Mouse (Mus musculus) lung, embryonic 14.5 days (tissue): ENCODE measurements around the gene Qdpr. TPM values are rescaled to one million over a fixed set of nuclear protein-coding genes. Genes with fewer than 3 reads are reported as not detected.

Source experiments
- ATAC-seq: fragments of 200-750 bp; cut with Nextera tagmentation; 2 replicates; pipeline ENCODE4 v1.8.0; 2017; ENCODE audit warnings: mild to moderate bottlenecking, moderate TSS enrichment, moderate library complexity; ENCODE audit not compliant: insufficient read depth
- DNase-seq: peaks from one replicate; pipeline ENCODE4 v3.0.0-alpha.2; 2015
- H3K27ac ChIP-seq: fragments of 300-500 bp; sonication (generic); 2 replicates; pipeline ENCODE4 v1.5.1; 2014; ENCODE audit warnings: low read depth, mild to moderate bottlenecking, moderate library complexity
- H3K27me3 ChIP-seq: fragments of 300-500 bp; sonication (generic); 2 replicates; pipeline ENCODE4 v1.6.1; 2014; ENCODE audit warnings: low read length, control low read depth; ENCODE audit not compliant: insufficient read depth
- H3K36me3 ChIP-seq: fragments of 300-500 bp; sonication (generic); 2 replicates; pipeline ENCODE4 v1.6.1; 2014; ENCODE audit warnings: control low read depth; ENCODE audit not compliant: insufficient read depth
- H3K4me1 ChIP-seq: fragments of 300-500 bp; sonication (generic); 2 replicates; pipeline ENCODE4 v1.6.1; 2014; ENCODE audit warnings: antibody characterized with exemption, control low read depth; ENCODE audit not compliant: insufficient read depth
- H3K4me2 ChIP-seq: fragments of 300-500 bp; sonication (generic); 2 replicates; pipeline ENCODE4 v1.6.1; 2014; ENCODE audit warnings: mild to moderate bottlenecking
- H3K4me3 ChIP-seq: fragments of 300-500 bp; sonication (generic); 2 replicates; pipeline ENCODE4 v1.5.1; 2014; ENCODE audit warnings: low read depth, low read length
- H3K9ac ChIP-seq: fragments of 300-500 bp; sonication (generic); 2 replicates; pipeline ENCODE4 v1.6.1; 2014
- H3K9me3 ChIP-seq: fragments of 300-500 bp; sonication (generic); 2 replicates; pipeline ENCODE4 v1.6.1; 2016; ENCODE audit warnings: low read depth, low read length, control low read depth
- CTCF ChIP-seq: IDR thresholded peaks from 2 replicates; pipeline ENCODE4 v1.5.1; 2016; ENCODE audit warnings: antibody characterized with exemption, low read depth
- WGBS: fragments of 180-500 bp; shearing (Covaris S2); extraction: QIAGEN DNeasy Blood & Tissue Kit; methylation state at CpG from one replicate; pipeline ENCODE4 v1.1.7; 2014; 5-methylcytosine and 5-hydroxymethylcytosine counted together
- polyA plus RNA-seq: library from polyadenylated mRNA; unstranded; fragments of >200 nt; fragmentation: Nextera tagmentation; extraction: Ambion mirVana; gene quantifications from 2 replicates; pipeline ENCODE4 v1.2.1, GENCODE M21; 2014

The Qdpr gene
- polyA plus RNA-seq, 1 experiment from 2014 or later, result 122 TPM

DNA sequence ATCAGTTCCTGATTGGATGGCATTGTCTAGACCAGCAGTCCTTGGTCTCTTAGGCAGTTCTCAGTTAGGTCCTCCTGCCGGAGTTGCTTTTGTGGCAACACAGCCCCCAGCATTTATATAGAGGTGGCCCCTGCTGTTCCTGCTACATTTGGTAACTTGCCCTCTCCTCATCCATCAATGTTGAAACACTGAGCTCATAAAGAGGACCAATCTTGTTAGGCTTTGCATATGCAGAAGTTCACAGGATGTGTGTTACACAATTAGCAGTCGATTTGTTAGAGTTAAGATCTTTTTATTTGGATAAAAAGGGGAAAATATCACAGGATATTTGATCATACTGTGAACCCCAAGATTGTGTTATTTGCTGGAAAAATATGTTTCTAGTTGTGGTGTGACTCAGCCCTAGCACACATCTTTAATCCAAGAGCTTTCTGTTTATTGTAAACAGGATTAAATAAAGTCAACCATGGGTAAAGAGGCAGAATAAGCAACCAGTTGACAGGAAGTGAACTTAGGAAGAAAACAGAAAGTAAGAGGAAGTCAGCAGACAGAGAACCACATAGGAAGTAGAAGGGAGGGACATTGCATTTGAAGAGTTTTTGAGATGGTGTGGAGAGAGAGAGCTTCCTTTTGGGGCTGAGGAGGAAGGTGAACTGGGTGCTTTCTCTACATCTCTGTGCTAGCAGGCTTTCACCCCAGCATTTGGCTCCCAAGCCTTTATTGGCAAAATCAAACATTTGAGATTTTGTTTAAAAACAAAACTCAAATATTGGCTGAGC lies 65.8 kb downstream of the Qdpr start:
- DNase-seq (no peak), ATAC-seq (no peak)
- no peak overlapping the region for H3K27ac ChIP-seq
- H3K4me3 ChIP-seq, result no peak overlapping the region
- no peaks in the 10 kb centered on the region for H3K9me3 ChIP-seq
- no peak overlapping the region for H3K4me2 ChIP-seq
- H3K36me3 ChIP-seq, result no peaks in the 10 kb centered on the region
- WGBS, result 72% methylated on average over 2 of the region's 2 CpGs
- no peaks in the 10 kb centered on the region for H3K4me1 ChIP-seq
- TF ChIP-seq CTCF, result no peak
- H3K9ac ChIP-seq, result no peak overlapping the region
- H3K27me3 ChIP-seq, result no peaks in the 10 kb centered on the region

Other genes with a start within 250 kb of the Qdpr start
- not detected in 2 replicates for gene Clrn2, start 3.5 kb upstream of the Qdpr start, polyA plus RNA-seq
- 116 and 119 TPM in 2 replicates for gene Lap3, start 43.1 kb upstream of the Qdpr start, polyA plus RNA-seq
- 242 and 243 TPM in 2 replicates for gene Med28, start 70.0 kb upstream of the Qdpr start, polyA plus RNA-seq
- gene Fam184b, start 189.4 kb upstream of the Qdpr start, polyA plus RNA-seq, result 0.15 and 0.28 TPM in 2 replicates
- 83.0 and 86.6 TPM in 2 replicates for gene Ncapg, start 219.7 kb upstream of the Qdpr start, polyA plus RNA-seq